Mouse (Mus musculus) forebrain, embryonic 13.5 days (tissue): ENCODE data around the gene Gnao1. TPM values are rescaled to one million over a fixed set of nuclear protein-coding genes. Genes with fewer than 3 reads are reported as not detected.

Experiments used
- ATAC-seq: fragments of 200-750 bp; cut with Nextera tagmentation; 2 replicates; pipeline ENCODE4 v1.8.0; 2017
- H3K27ac ChIP-seq: fragments of 300-500 bp; sonication (generic); 2 replicates; pipeline ENCODE4 v1.5.1; 2015; ENCODE audit warnings: inconsistent platforms, mild to moderate bottlenecking, moderate library complexity
- H3K27me3 ChIP-seq: fragments of 300-500 bp; sonication (generic); 2 replicates; pipeline ENCODE4 v1.6.1; 2015; ENCODE audit warnings: mild to moderate bottlenecking, inconsistent platforms
- H3K36me3 ChIP-seq: fragments of 300-500 bp; sonication (generic); 2 replicates; pipeline ENCODE4 v1.6.1; 2015; ENCODE audit warnings: mild to moderate bottlenecking, inconsistent platforms; ENCODE audit not compliant: poor library complexity, severe bottlenecking
- H3K4me1 ChIP-seq: fragments of 300-500 bp; sonication (generic); 2 replicates; pipeline ENCODE4 v1.6.1; 2015; ENCODE audit warnings: inconsistent platforms
- H3K4me2 ChIP-seq: fragments of 300-500 bp; sonication (generic); 2 replicates; pipeline ENCODE4 v1.6.1; 2015; ENCODE audit warnings: inconsistent platforms, mild to moderate bottlenecking, moderate library complexity
- H3K4me3 ChIP-seq: fragments of 300-500 bp; sonication (generic); 2 replicates; pipeline ENCODE4 v1.5.1; 2015; ENCODE audit warnings: mild to moderate bottlenecking, inconsistent platforms
- H3K9ac ChIP-seq: fragments of 300-500 bp; sonication (generic); 2 replicates; pipeline ENCODE4 v1.6.1; 2015; ENCODE audit warnings: mild to moderate bottlenecking, inconsistent platforms
- H3K9me3 ChIP-seq: fragments of 300-500 bp; sonication (generic); replicated peaks from 2 replicates; pipeline ENCODE4 v1.6.1; 2016; ENCODE audit warnings: inconsistent platforms
- WGBS: fragments of 180-500 bp; shearing (Covaris S2); methylation state at CpG from one replicate; pipeline ENCODE4 v1.1.7; 2015; 5-methylcytosine and 5-hydroxymethylcytosine counted together
- polyA plus RNA-seq: library from polyadenylated mRNA; unstranded; fragments of >200 nt; fragmentation: Nextera tagmentation; extraction: Ambion mirVana; gene quantifications from 2 replicates; pipeline ENCODE4 v1.2.1, GENCODE M21; 2015

The Gnao1 gene
- polyA plus RNA-seq, 1 experiment from 2014 or later, result 86.2 TPM

GRCm38 (mm10) chr8:93819929-93820328 lies 10.2 kb downstream of the Gnao1 start:
- H3K27ac ChIP-seq, result no peak overlapping the region
- no peak for ATAC-seq
- H3K9me3 ChIP-seq, result no peaks in the 10 kb centered on the region
- peaks cover 74% of the 10 kb centered on the region for H3K36me3 ChIP-seq
- H3K9ac ChIP-seq, result no peak overlapping the region
- WGBS, result 87% methylated on average over 4 of the region's 4 CpGs
- no peak overlapping the region for H3K4me3 ChIP-seq
- H3K4me1 ChIP-seq, result peaks cover 23% of the 10 kb centered on the region
- H3K27me3 ChIP-seq, result no peaks in the 10 kb centered on the region
- no peak overlapping the region for H3K4me2 ChIP-seq

GRCm38 (mm10) chr8:93821327-93821726 lies 11.6 kb downstream of the Gnao1 start:
- no peak for ATAC-seq
- Histone ChIP-seq H3K9ac (no peak overlapping the region), H3K4me1 (peaks cover 9% of the 10 kb centered on the region), H3K4me2 (no peak overlapping the region), H3K27me3 (no peaks in the 10 kb centered on the region), H3K36me3 (peaks cover 79% of the 10 kb centered on the region), H3K9me3 (no peaks in the 10 kb centered on the region), H3K27ac (no peak overlapping the region), H3K4me3 (no peak overlapping the region)
- 95% methylated on average over 7 of the region's 7 CpGs for WGBS

GRCm38 (mm10) chr8:93825317-93825716 lies 15.6 kb downstream of the Gnao1 start:
- Histone ChIP-seq H3K9ac (no peak overlapping the region), H3K36me3 (peaks cover 49% of the 10 kb centered on the region), H3K9me3 (no peaks in the 10 kb centered on the region), H3K4me1 (peaks cover 5% of the 10 kb centered on the region), H3K4me2 (no peak overlapping the region), H3K27ac (no peak overlapping the region), H3K27me3 (no peaks in the 10 kb centered on the region), H3K4me3 (no peak overlapping the region)
- 84% methylated on average over 4 of the region's 4 CpGs for WGBS
- no peak for ATAC-seq

GRCm38 (mm10) chr8:93830626-93831025 lies 20.9 kb downstream of the Gnao1 start:
- Histone ChIP-seq H3K27ac (peak overlapping the region; percentile 19; the same call in 1 of the 2 replicates), H3K4me1 (peaks cover 58% of the 10 kb centered on the region), H3K9me3 (no peaks in the 10 kb centered on the region), H3K4me3 (no peak overlapping the region), H3K4me2 (no peak overlapping the region), H3K36me3 (peaks cover 12% of the 10 kb centered on the region), H3K27me3 (no peaks in the 10 kb centered on the region), H3K9ac (no peak overlapping the region)
- 80% methylated on average over 3 of the region's 3 CpGs for WGBS
- ATAC-seq, result peak; percentile 25; the same call in 1 of the 2 replicates

GRCm38 (mm10) chr8:93835771-93836170 lies 26.0 kb downstream of the Gnao1 start:
- no peak overlapping the region for H3K4me2 ChIP-seq
- H3K9ac ChIP-seq, result no peak overlapping the region
- no peak overlapping the region for H3K4me3 ChIP-seq
- ATAC-seq, result no peak
- peak overlapping the region; percentile 17; the same call in 1 of the 2 replicates for H3K27ac ChIP-seq
- H3K36me3 ChIP-seq, result peaks cover 8% of the 10 kb centered on the region; the same call in 1 of the 2 replicates
- H3K27me3 ChIP-seq, result no peaks in the 10 kb centered on the region
- no peaks in the 10 kb centered on the region for H3K9me3 ChIP-seq
- H3K4me1 ChIP-seq, result peaks cover 95% of the 10 kb centered on the region
- 45% methylated on average over 5 of the region's 5 CpGs for WGBS

GRCm38 (mm10) chr8:93839113-93839512 lies 29.3 kb downstream of the Gnao1 start:
- H3K4me1 ChIP-seq, result peaks cover 94% of the 10 kb centered on the region
- peak; percentile 23; the same call in 1 of the 2 replicates for ATAC-seq

GRCm38 (mm10) chr8:93840486-93840885 lies 30.7 kb downstream of the Gnao1 start:
- WGBS, result 31% methylated on average over 4 of the region's 4 CpGs
- peaks cover 13% of the 10 kb centered on the region; the same call in 1 of the 2 replicates for H3K36me3 ChIP-seq
- no peak overlapping the region for H3K9ac ChIP-seq
- ATAC-seq, result no peak
- no peaks in the 10 kb centered on the region for H3K27me3 ChIP-seq
- peak overlapping the region; percentile 40 for H3K4me2 ChIP-seq
- no peak overlapping the region for H3K4me3 ChIP-seq
- no peaks in the 10 kb centered on the region for H3K9me3 ChIP-seq
- H3K27ac ChIP-seq, result peak overlapping the region; percentile 75
- H3K4me1 ChIP-seq, result peaks cover 91% of the 10 kb centered on the region

More at GRCm38 (mm10) chr8:93839113-93839512, 29.3 kb downstream of the Gnao1 start:
- Histone ChIP-seq H3K36me3 (peaks cover 13% of the 10 kb centered on the region; the same call in 1 of the 2 replicates), H3K9me3 (no peaks in the 10 kb centered on the region), H3K4me2 (no peak overlapping the region), H3K27ac (no peak overlapping the region), H3K4me3 (no peak overlapping the region), H3K9ac (0 out of 2 replicates have a peak overlapping the region, but pooled peaks have one; percentile 16), H3K27me3 (no peaks in the 10 kb centered on the region)
- 22% methylated on average over 8 of the region's 8 CpGs for WGBS

- Histone ChIP-seq H3K27me3 (no peaks in the 10 kb centered on the region), H3K36me3 (peaks cover 13% of the 10 kb centered on the region; the same call in 1 of the 2 replicates), H3K9me3 (no peaks in the 10 kb centered on the region), H3K4me3 (no peak overlapping the region), H3K27ac (peak overlapping the region; percentile 75), H3K4me1 (peaks cover 84% of the 10 kb centered on the region), H3K9ac (peak overlapping the region; percentile 24; the same call in 1 of the 2 replicates), H3K4me2 (peak overlapping the region; percentile 40)
- ATAC-seq, result peak; percentile 67
- 26% methylated on average over 10 of the region's 10 CpGs for WGBS
These were observed 31.4 kb downstream of the Gnao1 start for GRCm38 (mm10) chr8:93840956-93841752.

GRCm38 (mm10) chr8:93842574-93842973 lies 32.8 kb downstream of the Gnao1 start:
- WGBS, result 92% methylated on average over 4 of the region's 4 CpGs

GRCm38 (mm10) chr8:93843858-93844502 lies 34.2 kb downstream of the Gnao1 start:
- Histone ChIP-seq H3K4me1 (peaks cover 61% of the 10 kb centered on the region), H3K4me3 (no peak overlapping the region), H3K9me3 (no peaks in the 10 kb centered on the region), H3K4me2 (no peak overlapping the region), H3K36me3 (0 out of 2 replicates have a peak, but pooled peaks cover 4% of the 10 kb centered on the region), H3K27ac (no peak overlapping the region), H3K9ac (no peak overlapping the region), H3K27me3 (no peaks in the 10 kb centered on the region)
- no peak for ATAC-seq
- 36% methylated on average over 11 of the region's 12 CpGs for WGBS

More at GRCm38 (mm10) chr8:93842574-93842973, 32.8 kb downstream of the Gnao1 start:
- Histone ChIP-seq H3K27ac (no peak overlapping the region), H3K9me3 (no peaks in the 10 kb centered on the region), H3K4me3 (no peak overlapping the region), H3K4me1 (peaks cover 74% of the 10 kb centered on the region), H3K9ac (no peak overlapping the region), H3K27me3 (no peaks in the 10 kb centered on the region), H3K4me2 (no peak overlapping the region), H3K36me3 (peaks cover 5% of the 10 kb centered on the region; the same call in 1 of the 2 replicates)
- ATAC-seq, result no peak

- H3K36me3 ChIP-seq, result peaks cover 6% of the 10 kb centered on the region; the same call in 1 of the 2 replicates
- ATAC-seq, result no peak
- H3K4me2 ChIP-seq, result no peak overlapping the region
- no peaks in the 10 kb centered on the region for H3K27me3 ChIP-seq
- no peaks in the 10 kb centered on the region for H3K9me3 ChIP-seq
- WGBS, result 70% methylated on average over 1 of the region's 1 CpGs
- peaks cover 49% of the 10 kb centered on the region for H3K4me1 ChIP-seq
- no peak overlapping the region for H3K27ac ChIP-seq
- no peak overlapping the region for H3K9ac ChIP-seq
- no peak overlapping the region for H3K4me3 ChIP-seq
These were observed 35.4 kb downstream of the Gnao1 start for GRCm38 (mm10) chr8:93845186-93845585.

GRCm38 (mm10) chr8:93852087-93852645 lies 42.4 kb downstream of the Gnao1 start:
- H3K27me3 ChIP-seq, result no peaks in the 10 kb centered on the region
- 89% methylated on average over 11 of the region's 11 CpGs for WGBS
- H3K9ac ChIP-seq, result no peak overlapping the region

More at GRCm38 (mm10) chr8:93852087-93852645, 42.4 kb downstream of the Gnao1 start:
- H3K4me2 ChIP-seq, result no peak overlapping the region
- no peak overlapping the region for H3K27ac ChIP-seq
- peaks cover 15% of the 10 kb centered on the region; the same call in 1 of the 2 replicates for H3K36me3 ChIP-seq
- no peak overlapping the region for H3K4me3 ChIP-seq
- 0 out of 2 replicates have a peak, but pooled peaks cover 15% of the 10 kb centered on the region for H3K4me1 ChIP-seq
- ATAC-seq, result no peak
- H3K9me3 ChIP-seq, result no peaks in the 10 kb centered on the region
